Mouse (Mus musculus): ENCODE results near the gene Gm10477.
"Not testable (repeated sequence)": the region's sequence is repeated elsewhere in the genome, so short reads cannot be mapped to it uniquely, and the experiment has no call there.

GRCm38 (mm10) chrX:56524442-56524841 lies at the start of gene Gm10477:
- not testable (repeated sequence) for TF ChIP-seq CTCF (IDR thresholded peaks at IDR 0.05; ENCODE audit: control insufficient read depth, insufficient read depth, insufficient read length); CEBPB (IDR thresholded peaks at IDR 0.05; ENCODE audit: low read depth); MAX (IDR thresholded peaks at IDR 0.05); FOSL1 (IDR thresholded peaks at IDR 0.05; ENCODE audit: insufficient read depth, low read length, poor library complexity, severe bottlenecking); USF1 (IDR thresholded peaks at IDR 0.05; ENCODE audit: low read depth); MYOG (IDR thresholded peaks at IDR 0.05; ENCODE audit: control insufficient read depth, extremely low read depth, insufficient read length)

All from C2C12 (cell line).